Mouse (Mus musculus): ENCODE measurements around the gene Olfr816.
"Not testable (repeated sequence)": the region's sequence is repeated elsewhere in the genome, so short reads cannot be mapped to it uniquely, and the experiment has no call there.

The Olfr816 gene

GRCm38 (mm10) chr10:129915497-129915896 lies at the start of gene Olfr816:
TSS of gene Olfr816 (minus strand) at chr10:129915597.
- DNase-seq (ENCODE audit: low spot score in 2 of 2) = no peak

- DNase-seq (ENCODE audit: low spot score in 2 of 2) = no peak
These were observed 33.6 kb upstream of the Olfr816 start, which contains the start of gene Olfr818 for GRCm38 (mm10) chr10:129949000-129949399. TSS of gene Olfr818 (minus strand) at chr10:129949100.

- not testable (repeated sequence) for DNase-seq (ENCODE audit: low spot score in 2 of 2)
These were observed 9.6 kb downstream of the Olfr816 start, which contains the start of gene Olfr815 for GRCm38 (mm10) chr10:129905767-129906166. TSS of gene Olfr815 (minus strand) at chr10:129905867.

GRCm38 (mm10) chr10:129885934-129886333 lies 29.5 kb downstream of the Olfr816 start:
- no peak for DNase-seq (ENCODE audit: low spot score in 2 of 2)

GRCm38 (mm10) chr10:129885496-129885895 lies 29.9 kb downstream of the Olfr816 start:
- DNase-seq (ENCODE audit: low spot score in 2 of 2) = not testable (repeated sequence)

- not testable (repeated sequence) for DNase-seq (ENCODE audit: low spot score in 2 of 2)
These were observed 35.6 kb downstream of the Olfr816 start, which contains the start of gene Olfr814 for GRCm38 (mm10) chr10:129879751-129880150. TSS of gene Olfr814 (minus strand) at chr10:129879851.
